Mouse (Mus musculus) hindbrain, embryonic 15.5 days (tissue): ENCODE results near the gene Spata13. TPM values are rescaled to one million over a fixed set of nuclear protein-coding genes. Genes with fewer than 3 reads are reported as not detected.

Experiments
- ATAC-seq: fragments of 200-750 bp; cut with Nextera tagmentation; 2 replicates; pipeline ENCODE4 v1.8.0; 2017; ENCODE audit warnings: low read depth, moderate number of reproducible peaks, moderate TSS enrichment; ENCODE audit not compliant: low FRiP score
- H3K27ac ChIP-seq: fragments of 300-500 bp; sonication (generic); replicated peaks from 2 replicates; pipeline ENCODE4 v1.5.1; 2015; ENCODE audit warnings: mild to moderate bottlenecking, inconsistent platforms
- H3K27me3 ChIP-seq: fragments of 300-500 bp; sonication (generic); 2 replicates; pipeline ENCODE4 v1.6.1; 2015; ENCODE audit warnings: control low read depth, inconsistent platforms
- H3K36me3 ChIP-seq: fragments of 300-500 bp; sonication (generic); 2 replicates; pipeline ENCODE4 v1.6.1; 2015; ENCODE audit warnings: control low read depth, inconsistent platforms
- H3K4me1 ChIP-seq: fragments of 300-500 bp; sonication (generic); replicated peaks from 2 replicates; pipeline ENCODE4 v1.6.1; 2015; ENCODE audit warnings: control low read depth, inconsistent platforms
- H3K4me2 ChIP-seq: fragments of 300-500 bp; sonication (generic); 2 replicates; pipeline ENCODE4 v1.6.1; 2015; ENCODE audit warnings: moderate library complexity, mild to moderate bottlenecking, inconsistent platforms
- H3K4me3 ChIP-seq: fragments of 300-500 bp; sonication (generic); 2 replicates; pipeline ENCODE4 v1.5.1; 2015; ENCODE audit warnings: mild to moderate bottlenecking, inconsistent platforms
- H3K9ac ChIP-seq: fragments of 300-500 bp; sonication (generic); 2 replicates; pipeline ENCODE4 v1.6.1; 2015; ENCODE audit warnings: inconsistent platforms
- H3K9me3 ChIP-seq: fragments of 300-500 bp; sonication (generic); 2 replicates; pipeline ENCODE4 v1.6.1; 2016; ENCODE audit warnings: control low read depth, inconsistent platforms
- WGBS: fragments of 180-500 bp; shearing (Covaris S2); methylation state at CpG from one replicate; pipeline ENCODE4 v1.1.7; 2015; 5-methylcytosine and 5-hydroxymethylcytosine counted together
- polyA plus RNA-seq: library from polyadenylated mRNA; unstranded; fragments of >200 nt; fragmentation: Nextera tagmentation; extraction: Ambion mirVana; gene quantifications from 2 replicates; pipeline ENCODE4 v1.2.1, GENCODE M21; 2015

Spata13 gene
- polyA plus RNA-seq, 1 experiment from 2014 or later: 20.5 TPM

GRCm38 (mm10) chr14:60661281-60661680 lies 27.5 kb downstream of the Spata13 start:
- Histone ChIP-seq H3K4me3 (no peak overlapping the region), H3K27me3 (no peaks in the 10 kb centered on the region), H3K36me3 (no peaks in the 10 kb centered on the region), H3K4me1 (peaks cover 14% of the 10 kb centered on the region), H3K27ac (no peak overlapping the region), H3K9ac (no peak overlapping the region), H3K9me3 (no peaks in the 10 kb centered on the region), H3K4me2 (no peak overlapping the region)
- 88% methylated on average over 5 of the region's 5 CpGs for WGBS
- ATAC-seq: no peak

GRCm38 (mm10) chr14:60663309-60663940 lies 29.6 kb downstream of the Spata13 start:
- peaks cover 6% of the 10 kb centered on the region; the same call in 1 of the 2 replicates for H3K4me1 ChIP-seq
- 86% methylated on average over 11 of the region's 11 CpGs for WGBS

GRCm38 (mm10) chr14:60664641-60665040 lies 30.8 kb downstream of the Spata13 start:
- H3K9me3 ChIP-seq: no peaks in the 10 kb centered on the region
- H3K36me3 ChIP-seq: no peaks in the 10 kb centered on the region
- peaks cover 6% of the 10 kb centered on the region; the same call in 1 of the 2 replicates for H3K4me1 ChIP-seq
- H3K27me3 ChIP-seq: no peaks in the 10 kb centered on the region
- ATAC-seq: no peak
- H3K4me3 ChIP-seq: no peak overlapping the region
- H3K4me2 ChIP-seq: no peak overlapping the region
- H3K27ac ChIP-seq: no peak overlapping the region
- WGBS: 22% methylated on average over 4 of the region's 4 CpGs
- H3K9ac ChIP-seq: no peak overlapping the region

More at GRCm38 (mm10) chr14:60663309-60663940, 29.6 kb downstream of the Spata13 start:
- H3K9ac ChIP-seq: no peak overlapping the region
- peak; percentile 39; the same call in 1 of the 2 replicates for ATAC-seq
- no peak overlapping the region for H3K4me2 ChIP-seq
- no peaks in the 10 kb centered on the region for H3K9me3 ChIP-seq
- no peak overlapping the region for H3K27ac ChIP-seq
- no peaks in the 10 kb centered on the region for H3K36me3 ChIP-seq
- H3K27me3 ChIP-seq: no peaks in the 10 kb centered on the region
- no peak overlapping the region for H3K4me3 ChIP-seq

GRCm38 (mm10) chr14:60665263-60665662 lies 31.5 kb downstream of the Spata13 start:
- H3K9me3 ChIP-seq: no peaks in the 10 kb centered on the region
- no peaks in the 10 kb centered on the region for H3K27me3 ChIP-seq
- H3K36me3 ChIP-seq: no peaks in the 10 kb centered on the region
- ATAC-seq: no peak
- WGBS: 69% methylated on average over 6 of the region's 6 CpGs
- H3K9ac ChIP-seq: no peak overlapping the region
- peaks cover 7% of the 10 kb centered on the region; the same call in 1 of the 2 replicates for H3K4me1 ChIP-seq
- H3K4me3 ChIP-seq: no peak overlapping the region
- no peak overlapping the region for H3K27ac ChIP-seq
- H3K4me2 ChIP-seq: no peak overlapping the region

- Histone ChIP-seq H3K36me3 (no peaks in the 10 kb centered on the region), H3K9me3 (no peaks in the 10 kb centered on the region), H3K27me3 (no peaks in the 10 kb centered on the region), H3K9ac (no peak overlapping the region), H3K4me2 (no peak overlapping the region), H3K27ac (no peak overlapping the region), H3K4me1 (peaks cover 10% of the 10 kb centered on the region), H3K4me3 (no peak overlapping the region)
- 82% methylated on average over 7 of the region's 7 CpGs for WGBS
- no peak for ATAC-seq
These were observed 32.5 kb downstream of the Spata13 start for GRCm38 (mm10) chr14:60666252-60666651.

GRCm38 (mm10) chr14:60670191-60670590 lies 36.4 kb downstream of the Spata13 start:
- Histone ChIP-seq H3K9me3 (no peaks in the 10 kb centered on the region), H3K36me3 (no peaks in the 10 kb centered on the region), H3K4me1 (peaks cover 9% of the 10 kb centered on the region), H3K4me2 (no peak overlapping the region), H3K9ac (no peak overlapping the region), H3K27me3 (no peaks in the 10 kb centered on the region), H3K27ac (no peak overlapping the region), H3K4me3 (no peak overlapping the region)
- WGBS: 27% methylated on average over 7 of the region's 7 CpGs
- no peak for ATAC-seq

- Histone ChIP-seq H3K27ac (no peak overlapping the region), H3K9ac (no peak overlapping the region), H3K4me3 (no peak overlapping the region), H3K36me3 (no peaks in the 10 kb centered on the region), H3K4me2 (no peak overlapping the region), H3K9me3 (no peaks in the 10 kb centered on the region), H3K27me3 (no peaks in the 10 kb centered on the region), H3K4me1 (peaks cover 9% of the 10 kb centered on the region)
- 0 out of 2 replicates have a peak, but pooled peaks have one; percentile 45 for ATAC-seq
- 57% methylated on average over 2 of the region's 2 CpGs for WGBS
These were observed 37.7 kb downstream of the Spata13 start for GRCm38 (mm10) chr14:60671504-60671903.

- no peaks in the 10 kb centered on the region for H3K27me3 ChIP-seq
- ATAC-seq: no peak
- H3K4me1 ChIP-seq: peaks cover 6% of the 10 kb centered on the region
- no peaks in the 10 kb centered on the region for H3K36me3 ChIP-seq
- no peak overlapping the region for H3K27ac ChIP-seq
- H3K9ac ChIP-seq: no peak overlapping the region
- no peak overlapping the region for H3K4me3 ChIP-seq
- no peaks in the 10 kb centered on the region for H3K9me3 ChIP-seq
- 84% methylated on average over 4 of the region's 4 CpGs for WGBS
- H3K4me2 ChIP-seq: no peak overlapping the region
These were observed 41.9 kb downstream of the Spata13 start for GRCm38 (mm10) chr14:60675697-60676096.

GRCm38 (mm10) chr14:60676625-60677314 lies 43.0 kb downstream of the Spata13 start:
- 94% methylated on average over 2 of the region's 2 CpGs for whole genome bisulfite sequencing

GRCm38 (mm10) chr14:60682361-60683023 lies 48.7 kb downstream of the Spata13 start:
- no peaks in the 10 kb centered on the region for H3K9me3 ChIP-seq
- 46% methylated on average over 12 of the region's 12 CpGs for WGBS
- H3K36me3 ChIP-seq: no peaks in the 10 kb centered on the region
- no peak overlapping the region for H3K9ac ChIP-seq
- H3K4me2 ChIP-seq: no peak overlapping the region
- peaks cover 41% of the 10 kb centered on the region for H3K4me1 ChIP-seq
- H3K4me3 ChIP-seq: no peak overlapping the region
- H3K27ac ChIP-seq: peak overlapping the region; percentile 39; the same call in 1 of the 2 replicates
- no peaks in the 10 kb centered on the region for H3K27me3 ChIP-seq
- ATAC-seq: peak; percentile 83

More at GRCm38 (mm10) chr14:60676625-60677314, 43.0 kb downstream of the Spata13 start:
- H3K4me3 ChIP-seq: no peak overlapping the region
- ATAC-seq: 0 out of 2 replicates have a peak, but pooled peaks have one; percentile 37
- H3K4me2 ChIP-seq: no peak overlapping the region
- H3K27me3 ChIP-seq: no peaks in the 10 kb centered on the region
- no peaks in the 10 kb centered on the region for H3K9me3 ChIP-seq
- peaks cover 5% of the 10 kb centered on the region; the same call in 1 of the 2 replicates for H3K4me1 ChIP-seq
- H3K9ac ChIP-seq: no peak overlapping the region
- no peaks in the 10 kb centered on the region for H3K36me3 ChIP-seq
- no peak overlapping the region for H3K27ac ChIP-seq

- Histone ChIP-seq H3K4me1 (peaks cover 51% of the 10 kb centered on the region), H3K4me2 (no peak overlapping the region), H3K9me3 (no peaks in the 10 kb centered on the region), H3K36me3 (no peaks in the 10 kb centered on the region), H3K27ac (no peak overlapping the region), H3K27me3 (no peaks in the 10 kb centered on the region), H3K9ac (no peak overlapping the region), H3K4me3 (no peak overlapping the region)
- no peak for ATAC-seq
- WGBS: 58% methylated on average over 10 of the region's 10 CpGs
These were observed 50.2 kb downstream of the Spata13 start for GRCm38 (mm10) chr14:60683989-60684388.

GRCm38 (mm10) chr14:60686733-60687132 lies 52.9 kb downstream of the Spata13 start:
- Histone ChIP-seq H3K4me1 (peaks cover 68% of the 10 kb centered on the region), H3K4me2 (peak overlapping the region; percentile 35), H3K9ac (no peak overlapping the region; the same call in 1 of the 2 replicates), H3K9me3 (no peaks in the 10 kb centered on the region), H3K4me3 (no peak overlapping the region), H3K27me3 (no peaks in the 10 kb centered on the region), H3K27ac (0 out of 2 replicates have a peak overlapping the region, but pooled peaks have one; percentile 9), H3K36me3 (no peaks in the 10 kb centered on the region)
- WGBS: 39% methylated on average over 11 of the region's 11 CpGs
- ATAC-seq: no peak
